In the genomic region with DNA sequence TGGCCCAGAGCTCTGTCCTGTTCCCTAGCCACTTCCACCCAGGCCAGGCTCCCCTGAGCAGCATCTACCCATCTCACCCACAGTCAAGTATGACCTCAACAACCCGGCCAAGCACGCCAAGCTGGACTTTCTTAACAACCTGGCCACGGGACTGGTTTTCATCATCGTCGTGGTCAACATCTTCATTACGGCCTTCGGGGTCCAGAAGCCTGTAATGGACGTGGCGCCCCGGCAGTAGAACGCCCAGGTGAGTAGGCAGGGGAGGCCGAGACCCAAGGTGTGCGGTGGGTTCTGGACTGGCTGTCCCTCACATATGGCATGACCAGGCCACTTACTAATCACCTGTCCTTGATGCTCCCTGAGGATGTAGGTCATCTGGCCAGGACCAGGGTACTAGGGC, we compare ENCODE assay signal across 22 mouse cellular contexts. TPM values are rescaled to one million over a fixed set of nuclear protein-coding genes. Genes with fewer than 3 reads are reported as not detected.
"Had no signal": no experiment of that assay in that cellular context is flagged by ENCODE, and none has a peak within 500 bp of the region (broad histone marks: within the 10 kb centered on the region; RNA-seq: fewer than 3 reads in every experiment).

No protein-coding gene starts in this region.

- H3K4me3 ChIP-seq: heart, adult 2 months; heart, embryonic 13.5 days; heart, embryonic 15.5 days; hindbrain, embryonic 10.5 days; hindbrain, embryonic 12.5 days; intestine, embryonic 15.5 days; layer of hippocampus, adult 2 months; left cerebral cortex, adult 2 months; limb, embryonic 10.5 days; limb, embryonic 12.5 days; liver, embryonic 13.5 days had no signal

- DNase-seq: gastrocnemius, postnatal 14 days; heart, adult 2 months; heart, postnatal 14 days; heart, postnatal 4 days; kidney, adult 18-20 months; kidney, adult 8-10 months; kidney, postnatal 10 days; kidney, postnatal 25 days; liver; liver, embryonic 13.5 days had no signal

- H3K36me3 ChIP-seq: hindbrain, embryonic 12.5 days; intestine, embryonic 15.5 days; limb, embryonic 10.5 days had no signal

- H3K27ac ChIP-seq: heart, adult 2 months; heart, embryonic 13.5 days; heart, embryonic 15.5 days; hindbrain, embryonic 10.5 days; hindbrain, embryonic 12.5 days; hindbrain, embryonic 14.5 days; intestine, embryonic 15.5 days; layer of hippocampus, adult 2 months; left cerebral cortex, adult 2 months; limb, embryonic 10.5 days; limb, embryonic 12.5 days; liver, embryonic 13.5 days had no signal

RNA-seq across cellular contexts. Expression of a gene that starts 47.0 kb away (rescaled TPM):
- total RNA-seq: granulocyte monocyte progenitor cell, adult 5-6 weeks had no signal
- polyA plus RNA-seq: inflammation-experienced regulatory T-cells, adult 6 months had no signal
